Mouse (Mus musculus): ENCODE measurements at regions not wholly inside any gene's neighbourhood (a gene's known extent, or its start where the extent isn't known, plus 50 kb on each side); places are given as distances from the start of the nearest gene placed in this dataset.

GRCm38 (mm10) chr1:184444189-184444588 lies 288.2 kb downstream of the Hlx start:
- H3K4me1 ChIP-seq (replicated peaks; ENCODE audit: low read depth, low read length), result peaks cover 12% of the 10 kb centered on the region
- H3K4me3 ChIP-seq (replicated peaks; ENCODE audit: low read length), result no peak overlapping the region
- 0 out of 2 replicates have a peak, but pooled peaks cover 3% of the 10 kb centered on the region for H3K27me3 ChIP-seq (ENCODE audit: insufficient read depth, low read length)
- H3K36me3 ChIP-seq (ENCODE audit: insufficient read depth, low read length), result no peaks in the 10 kb centered on the region
- no peaks in the 10 kb centered on the region for H3K9me3 ChIP-seq (ENCODE audit: low read length)
- no peak for TF ChIP-seq POU5F1 (IDR thresholded peaks at IDR 0.05; ENCODE audit: borderline replicate concordance, low read length)
- TF ChIP-seq NANOG (IDR thresholded peaks at IDR 0.05; ENCODE audit: borderline replicate concordance, low read length), result no peak
- TF ChIP-seq CTCF (conservative IDR thresholded peaks at IDR 0.05; ENCODE audit: low read length), result no peak

- 0 out of 2 replicates have a peak, but pooled peaks cover under 1% of the 10 kb centered on the region for H3K9me3 ChIP-seq (ENCODE audit: low read length)
- no peak for TF ChIP-seq POU5F1 (IDR thresholded peaks at IDR 0.05; ENCODE audit: borderline replicate concordance, low read length)
- TF ChIP-seq CTCF (conservative IDR thresholded peaks at IDR 0.05; ENCODE audit: low read length), result no peak
- TF ChIP-seq NANOG (IDR thresholded peaks at IDR 0.05; ENCODE audit: borderline replicate concordance, low read length), result no peak
- H3K27me3 ChIP-seq (ENCODE audit: insufficient read depth, low read length), result 0 out of 2 replicates have a peak, but pooled peaks cover 3% of the 10 kb centered on the region
- no peak overlapping the region for H3K4me3 ChIP-seq (replicated peaks; ENCODE audit: low read length)
- H3K4me1 ChIP-seq (replicated peaks; ENCODE audit: low read depth, low read length), result peaks cover 21% of the 10 kb centered on the region
- H3K36me3 ChIP-seq (ENCODE audit: insufficient read depth, low read length), result no peaks in the 10 kb centered on the region
Observed at GRCm38 (mm10) chr1:184442701-184443100, 289.7 kb downstream of the Hlx start.

GRCm38 (mm10) chr1:184441005-184441557 lies 291.3 kb downstream of the Hlx start:
- H3K36me3 ChIP-seq (ENCODE audit: insufficient read depth, low read length), result no peaks in the 10 kb centered on the region
- 0 out of 2 replicates have a peak, but pooled peaks cover 3% of the 10 kb centered on the region for H3K27me3 ChIP-seq (ENCODE audit: insufficient read depth, low read length)
- TF ChIP-seq NANOG (IDR thresholded peaks at IDR 0.05; ENCODE audit: borderline replicate concordance, low read length) (no peak), POU5F1 (IDR thresholded peaks at IDR 0.05; ENCODE audit: borderline replicate concordance, low read length) (no peak), CTCF (conservative IDR thresholded peaks at IDR 0.05; ENCODE audit: low read length) (no peak)

GRCm38 (mm10) chr1:184439506-184439905 lies 292.9 kb downstream of the Hlx start:
- 0 out of 2 replicates have a peak, but pooled peaks cover 3% of the 10 kb centered on the region for H3K27me3 ChIP-seq (ENCODE audit: insufficient read depth, low read length)
- TF ChIP-seq NANOG (IDR thresholded peaks at IDR 0.05; ENCODE audit: borderline replicate concordance, low read length), result no peak
- TF ChIP-seq POU5F1 (IDR thresholded peaks at IDR 0.05; ENCODE audit: borderline replicate concordance, low read length), result no peak
- TF ChIP-seq CTCF (conservative IDR thresholded peaks at IDR 0.05; ENCODE audit: low read length), result no peak
- peaks cover 21% of the 10 kb centered on the region for H3K4me1 ChIP-seq (replicated peaks; ENCODE audit: low read depth, low read length)
- no peak overlapping the region for H3K4me3 ChIP-seq (replicated peaks; ENCODE audit: low read length)
- H3K9me3 ChIP-seq (ENCODE audit: low read length), result peaks cover 4% of the 10 kb centered on the region; the same call in 1 of the 2 replicates
- no peaks in the 10 kb centered on the region for H3K36me3 ChIP-seq (ENCODE audit: insufficient read depth, low read length)

More at GRCm38 (mm10) chr1:184441005-184441557, 291.3 kb downstream of the Hlx start:
- H3K9me3 ChIP-seq (ENCODE audit: low read length), result peaks cover 4% of the 10 kb centered on the region; the same call in 1 of the 2 replicates
- H3K4me1 ChIP-seq (replicated peaks; ENCODE audit: low read depth, low read length), result peaks cover 21% of the 10 kb centered on the region
- H3K4me3 ChIP-seq (replicated peaks; ENCODE audit: low read length), result 0 out of 2 replicates have a peak overlapping the region, but pooled peaks have one; percentile 1

- H3K9me3 ChIP-seq (ENCODE audit: low read length), result peaks cover 4% of the 10 kb centered on the region; the same call in 1 of the 2 replicates
- H3K4me3 ChIP-seq (replicated peaks; ENCODE audit: low read length), result no peak overlapping the region
- peaks cover 20% of the 10 kb centered on the region for H3K4me1 ChIP-seq (replicated peaks; ENCODE audit: low read depth, low read length)
- H3K27me3 ChIP-seq (ENCODE audit: insufficient read depth, low read length), result no peaks in the 10 kb centered on the region
- H3K36me3 ChIP-seq (ENCODE audit: insufficient read depth, low read length), result no peaks in the 10 kb centered on the region
- no peak for TF ChIP-seq CTCF (conservative IDR thresholded peaks at IDR 0.05; ENCODE audit: low read length)
- TF ChIP-seq NANOG (IDR thresholded peaks at IDR 0.05; ENCODE audit: borderline replicate concordance, low read length), result no peak
- no peak for TF ChIP-seq POU5F1 (IDR thresholded peaks at IDR 0.05; ENCODE audit: borderline replicate concordance, low read length)
Observed at GRCm38 (mm10) chr1:184436387-184436786, 296.0 kb downstream of the Hlx start.

- H3K9me3 ChIP-seq (ENCODE audit: low read length), result peaks cover 25% of the 10 kb centered on the region
- no peaks in the 10 kb centered on the region for H3K27me3 ChIP-seq (ENCODE audit: insufficient read depth, low read length)
- TF ChIP-seq NANOG (IDR thresholded peaks at IDR 0.05; ENCODE audit: borderline replicate concordance, low read length), result no peak
- no peak for TF ChIP-seq CTCF (conservative IDR thresholded peaks at IDR 0.05; ENCODE audit: low read length)
- no peak for TF ChIP-seq POU5F1 (IDR thresholded peaks at IDR 0.05; ENCODE audit: borderline replicate concordance, low read length)
- no peak overlapping the region for H3K4me3 ChIP-seq (replicated peaks; ENCODE audit: low read length)
- H3K4me1 ChIP-seq (replicated peaks; ENCODE audit: low read depth, low read length), result no peaks in the 10 kb centered on the region
- no peaks in the 10 kb centered on the region for H3K36me3 ChIP-seq (ENCODE audit: insufficient read depth, low read length)
Observed at GRCm38 (mm10) chr1:184428612-184429011, 303.8 kb downstream of the Hlx start.

- Histone ChIP-seq H3K36me3 (ENCODE audit: insufficient read depth, low read length) (no peaks in the 10 kb centered on the region), H3K4me3 (replicated peaks; ENCODE audit: low read length) (no peak overlapping the region), H3K4me1 (replicated peaks; ENCODE audit: low read depth, low read length) (no peaks in the 10 kb centered on the region), H3K9me3 (ENCODE audit: low read length) (peaks cover 25% of the 10 kb centered on the region), H3K27me3 (ENCODE audit: insufficient read depth, low read length) (no peaks in the 10 kb centered on the region)
- TF ChIP-seq NANOG (IDR thresholded peaks at IDR 0.05; ENCODE audit: borderline replicate concordance, low read length), result no peak
- no peak for TF ChIP-seq CTCF (conservative IDR thresholded peaks at IDR 0.05; ENCODE audit: low read length)
- TF ChIP-seq POU5F1 (IDR thresholded peaks at IDR 0.05; ENCODE audit: borderline replicate concordance, low read length), result no peak
Observed at GRCm38 (mm10) chr1:184428035-184428434, 304.4 kb downstream of the Hlx start.

- H3K27me3 ChIP-seq (ENCODE audit: insufficient read depth, low read length), result no peaks in the 10 kb centered on the region
- no peaks in the 10 kb centered on the region for H3K36me3 ChIP-seq (ENCODE audit: insufficient read depth, low read length)
- H3K4me3 ChIP-seq (replicated peaks; ENCODE audit: low read length), result no peak overlapping the region
- no peak for TF ChIP-seq NANOG (IDR thresholded peaks at IDR 0.05; ENCODE audit: borderline replicate concordance, low read length)
- no peak for TF ChIP-seq CTCF (conservative IDR thresholded peaks at IDR 0.05; ENCODE audit: low read length)
- TF ChIP-seq POU5F1 (IDR thresholded peaks at IDR 0.05; ENCODE audit: borderline replicate concordance, low read length), result no peak
- peaks cover 20% of the 10 kb centered on the region for H3K9me3 ChIP-seq (ENCODE audit: low read length)
- H3K4me1 ChIP-seq (replicated peaks; ENCODE audit: low read depth, low read length), result no peaks in the 10 kb centered on the region
Observed at GRCm38 (mm10) chr1:184425694-184426093, 306.7 kb downstream of the Hlx start.
